Mouse (Mus musculus): ENCODE data around the gene Jade2. TPM values are rescaled to one million over a fixed set of nuclear protein-coding genes. Genes with fewer than 3 reads are reported as not detected.

Jade2 gene
- total RNA-seq, 2 experiments from 2014 or later: 9.2 to 11.1 TPM

- intact Hi-C loops (cut with DNase I): no loop called here
- DNase-seq: peak; percentile 36 to 37
Measured at GRCm38 (mm10) chr11:51837164-51838153, 20.0 kb downstream of the Jade2 start.

DNA sequence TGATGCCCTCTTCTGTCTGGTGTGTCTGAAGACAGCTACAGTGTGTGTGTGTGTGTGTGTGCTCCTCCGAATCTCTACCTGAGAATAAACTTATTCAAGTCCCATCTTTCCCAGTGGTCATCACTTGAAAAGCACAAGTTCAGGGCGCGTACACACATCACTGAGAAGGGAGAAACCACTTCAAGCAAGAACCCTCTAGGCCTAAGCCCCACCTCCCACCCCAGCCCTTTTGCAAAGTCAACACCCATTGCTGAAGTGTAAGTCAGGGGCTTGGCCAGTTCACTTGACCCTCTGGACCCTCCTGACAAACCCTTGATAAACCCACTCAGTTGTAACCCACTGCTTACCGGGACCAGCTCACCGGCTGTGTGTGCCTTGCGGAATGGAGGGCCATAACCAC lies 20.9 kb downstream of the Jade2 start:
- DNase-seq: no peak
- intact Hi-C loops (cut with DNase I): no loop called here

- no peak for DNase-seq
- intact Hi-C loops (cut with DNase I): no loop called here
Measured at GRCm38 (mm10) chr11:51835598-51835997, 21.9 kb downstream of the Jade2 start.

GRCm38 (mm10) chr11:51834067-51834411 lies 23.4 kb downstream of the Jade2 start:
- no peak for DNase-seq
- intact Hi-C loops (cut with DNase I): no loop called here

- intact Hi-C loops (cut with DNase I): no loop called here
Measured at GRCm38 (mm10) chr11:51833393-51834066, 23.9 kb downstream of the Jade2 start.

DNA sequence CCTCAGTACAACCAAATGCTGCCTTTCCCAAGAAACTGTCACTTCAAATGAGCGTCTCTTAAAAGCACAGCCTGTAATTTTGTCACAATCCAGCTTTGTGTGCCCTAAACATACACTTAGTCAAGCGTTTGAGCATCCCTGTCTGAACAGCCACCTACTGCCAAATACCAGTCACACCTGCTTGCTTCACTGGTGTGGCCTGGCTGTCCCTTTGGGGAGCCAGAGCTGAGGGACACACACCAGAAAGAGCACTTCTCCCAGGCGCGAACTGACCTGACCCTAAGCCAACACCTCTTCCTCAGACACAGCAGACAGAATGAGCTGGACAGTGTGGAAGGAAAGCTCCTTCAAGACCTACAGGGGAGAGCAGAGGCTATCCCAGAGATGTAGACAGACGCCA lies 24.5 kb downstream of the Jade2 start:
- intact Hi-C loops (cut with DNase I): no loop called here
- DNase-seq: no peak

More at GRCm38 (mm10) chr11:51833393-51834066, 23.9 kb downstream of the Jade2 start:
- no peak for DNase-seq

GRCm38 (mm10) chr11:51831962-51832909 lies 25.2 kb downstream of the Jade2 start:
- intact Hi-C loops (cut with DNase I): no loop called here

GRCm38 (mm10) chr11:51824867-51825424 lies 32.5 kb downstream of the Jade2 start:
- intact Hi-C loops (cut with DNase I): no loop called here
- DNase-seq: no peak

More at GRCm38 (mm10) chr11:51831962-51832909, 25.2 kb downstream of the Jade2 start:
- DNase-seq: no peak

- intact Hi-C loops (cut with DNase I): no loop called here
- peak; percentile 50 to 54 for DNase-seq
Measured at GRCm38 (mm10) chr11:51823963-51824753, 33.3 kb downstream of the Jade2 start.

GRCm38 (mm10) chr11:51823271-51823670 lies 34.2 kb downstream of the Jade2 start:
- intact Hi-C loops (cut with DNase I): no loop called here
- DNase-seq: no peak

DNA sequence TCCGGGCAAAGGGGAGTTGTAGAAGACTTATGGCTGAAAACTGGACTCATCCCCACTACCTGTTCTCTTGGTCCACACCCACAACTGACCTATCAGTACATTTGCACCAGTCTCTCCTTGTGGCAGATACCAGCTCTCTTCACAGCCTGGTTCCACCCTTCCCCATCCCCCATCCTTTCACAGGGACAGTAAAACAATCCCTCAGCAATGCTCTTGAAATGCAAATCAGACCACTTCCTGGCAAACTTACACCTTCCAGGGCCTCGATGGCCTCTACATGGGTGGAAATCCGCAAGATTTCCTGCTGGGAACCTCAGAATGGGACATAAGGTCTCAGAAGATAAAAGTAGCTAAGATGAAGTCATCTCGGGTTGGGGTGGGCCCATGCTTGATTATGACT lies 34.7 kb downstream of the Jade2 start:
- no peak for DNase-seq
- intact Hi-C loops (cut with DNase I): no loop called here

GRCm38 (mm10) chr11:51820861-51821260 lies 36.6 kb downstream of the Jade2 start:
- peak; percentile 81 to 87 for DNase-seq
- intact Hi-C loops (cut with DNase I): loop anchor here (1.0 kb wide), 2 partner anchors 34 to 146 kb away; partner anchors contain the start of gene Cdkn2aipnl

GRCm38 (mm10) chr11:51819964-51820363 lies 37.5 kb downstream of the Jade2 start:
- DNase-seq: peak; percentile 62 to 69
- intact Hi-C loops (cut with DNase I): loop anchor here (1.0 to 5.0 kb wide), 2 partner anchors 147 to 402 kb away; partner anchors contain the start of gene Cdkn2aipnl

GRCm38 (mm10) chr11:51818837-51819236 lies 38.6 kb downstream of the Jade2 start:
- intact Hi-C loops (cut with DNase I): loop anchor here (5.0 kb wide), 1 partner anchor 403 kb away; no protein-coding TSS in a partner anchor

DNA sequence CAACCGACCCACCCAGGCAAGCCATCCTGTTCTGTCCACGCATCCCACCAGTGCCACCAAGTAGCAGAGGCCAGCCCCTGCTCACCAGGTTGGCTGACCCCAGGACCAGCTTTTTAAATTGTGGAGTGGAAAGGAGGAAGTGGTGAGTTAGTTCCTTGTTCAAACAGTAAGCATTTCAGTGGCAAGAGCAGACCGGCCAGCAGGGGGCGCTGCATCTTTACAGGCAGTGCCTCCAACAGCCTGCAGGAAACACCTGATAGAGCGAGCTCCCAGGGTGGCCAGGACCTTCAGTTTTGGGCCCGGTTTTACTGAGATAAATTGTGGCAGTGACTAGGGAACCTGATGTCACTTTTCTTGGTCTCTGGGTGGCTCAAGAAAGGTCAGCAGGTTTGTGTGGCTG lies 39.7 kb downstream of the Jade2 start:
- DNase-seq: peak; percentile 86 to 93
- intact Hi-C loops (cut with DNase I): loop anchor here (5.0 kb wide), 1 partner anchor 405 kb away; no protein-coding TSS in a partner anchor

More at GRCm38 (mm10) chr11:51818837-51819236, 38.6 kb downstream of the Jade2 start:
- DNase-seq: no peak

- intact Hi-C loops (cut with DNase I): no loop called here
- no peak for DNase-seq
Measured at GRCm38 (mm10) chr11:51812022-51812546, 45.4 kb downstream of the Jade2 start.

DNA sequence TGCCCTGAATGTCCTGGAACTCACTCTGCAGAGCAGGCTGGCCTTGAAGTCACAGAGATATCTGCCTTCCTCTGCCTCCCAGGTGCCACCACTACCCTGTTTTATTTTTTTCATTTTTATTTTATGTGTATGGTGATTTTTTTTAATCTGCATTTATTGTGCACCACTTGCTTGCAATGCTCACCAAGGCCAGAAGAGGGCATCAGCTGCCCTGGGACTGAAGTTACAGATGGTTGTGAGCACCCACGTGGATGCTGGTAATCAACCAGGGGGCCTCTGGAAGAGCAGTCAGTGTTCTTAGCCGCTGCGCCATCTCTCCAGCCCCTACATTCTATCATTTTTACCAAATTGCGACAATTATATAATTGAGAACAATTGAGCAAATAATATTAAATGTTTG lies 46.2 kb downstream of the Jade2 start:
- no peak for DNase-seq
- intact Hi-C loops (cut with DNase I): no loop called here

GRCm38 (mm10) chr11:51809632-51810224 lies 47.7 kb downstream of the Jade2 start:
- DNase-seq: peak in 1 of 2 experiments; percentile 50
- intact Hi-C loops (cut with DNase I): no loop called here
